Mouse (Mus musculus) kidney, postnatal 36 days (tissue): ENCODE measurements at regions not wholly inside any gene's neighbourhood (a gene's known extent, or its start where the extent isn't known, plus 50 kb on each side); places are given as distances from the start of the nearest gene placed in this dataset.

Source experiments
- DNase-seq, 2 experiments: peaks; one replicate each; pipeline ENCODE4 v3.0.0; 2021 to 2022; ENCODE audit warnings: mixed read lengths in 2 of 2

- no peak for DNase-seq
These were observed 429.7 kb downstream of the Zfp536 start for GRCm38 (mm10) chr7:37343691-37344233.

GRCm38 (mm10) chr7:37346041-37346440, 427.4 kb downstream of the Zfp536 start:
- peak; percentile 53 to 70 for DNase-seq

GRCm38 (mm10) chr7:37357647-37358395, 415.6 kb downstream of the Zfp536 start:
- peak; percentile 75 to 93 for DNase-seq

GRCm38 (mm10) chr7:37358492-37358891, 414.9 kb downstream of the Zfp536 start:
- DNase-seq: no peak

- DNase-seq: no peak
These were observed 414.0 kb downstream of the Zfp536 start for GRCm38 (mm10) chr7:37359473-37359872.

- peak; percentile 16 to 58 for DNase-seq
These were observed 413.3 kb downstream of the Zfp536 start for GRCm38 (mm10) chr7:37360171-37360570.

- DNase-seq: peak; percentile 14 to 27
These were observed 411.5 kb downstream of the Zfp536 start for GRCm38 (mm10) chr7:37361802-37362441.

GRCm38 (mm10) chr7:37362879-37363278, 410.6 kb downstream of the Zfp536 start:
- no peak for DNase-seq

GRCm38 (mm10) chr7:37363629-37364175, 409.7 kb downstream of the Zfp536 start:
- DNase-seq: no peak

GRCm38 (mm10) chr7:37364221-37364620, 409.2 kb downstream of the Zfp536 start:
- no peak for DNase-seq

GRCm38 (mm10) chr7:37366006-37366405, 407.4 kb downstream of the Zfp536 start:
- DNase-seq: no peak

GRCm38 (mm10) chr7:37369698-37370097, 403.7 kb downstream of the Zfp536 start:
- peak in 1 of 2 experiments; percentile 30 for DNase-seq

GRCm38 (mm10) chr7:37373864-37374263, 399.6 kb downstream of the Zfp536 start:
- DNase-seq: peak; percentile 59 to 83

- DNase-seq: no peak
These were observed 398.4 kb downstream of the Zfp536 start for GRCm38 (mm10) chr7:37375044-37375443.

GRCm38 (mm10) chr7:37375591-37375990, 397.9 kb downstream of the Zfp536 start:
- DNase-seq: no peak

GRCm38 (mm10) chr7:37376207-37376606, 397.2 kb downstream of the Zfp536 start:
- DNase-seq: no peak

- DNase-seq: no peak
These were observed 395.4 kb downstream of the Zfp536 start for GRCm38 (mm10) chr7:37377889-37378521.

- DNase-seq: no peak
These were observed 385.6 kb downstream of the Zfp536 start for GRCm38 (mm10) chr7:37387871-37388270.

- no peak for DNase-seq
These were observed 384.4 kb downstream of the Zfp536 start for GRCm38 (mm10) chr7:37388843-37389702.

- no peak for DNase-seq
These were observed 383.7 kb downstream of the Zfp536 start for GRCm38 (mm10) chr7:37389703-37390087.

- DNase-seq: no peak
These were observed 383.2 kb downstream of the Zfp536 start for GRCm38 (mm10) chr7:37390271-37390670.

- no peak for DNase-seq
These were observed 381.3 kb downstream of the Zfp536 start for GRCm38 (mm10) chr7:37392122-37392521.
